Mouse (Mus musculus) bone marrow macrophage, adult 2 months (primary cell): ENCODE results near the gene Olfr60.

ENCODE experiments used
- CTCF ChIP-seq: IDR thresholded peaks from 2 replicates; pipeline ENCODE4 v1.5.1; 2012; ENCODE audit warnings: low read depth, mild to moderate bottlenecking, low read length, moderate library complexity
- POLR2A ChIP-seq: IDR thresholded peaks from 2 replicates; pipeline ENCODE4 v1.6.1; 2012; ENCODE audit warnings: mild to moderate bottlenecking, low read depth, low read length, borderline replicate concordance

DNA sequence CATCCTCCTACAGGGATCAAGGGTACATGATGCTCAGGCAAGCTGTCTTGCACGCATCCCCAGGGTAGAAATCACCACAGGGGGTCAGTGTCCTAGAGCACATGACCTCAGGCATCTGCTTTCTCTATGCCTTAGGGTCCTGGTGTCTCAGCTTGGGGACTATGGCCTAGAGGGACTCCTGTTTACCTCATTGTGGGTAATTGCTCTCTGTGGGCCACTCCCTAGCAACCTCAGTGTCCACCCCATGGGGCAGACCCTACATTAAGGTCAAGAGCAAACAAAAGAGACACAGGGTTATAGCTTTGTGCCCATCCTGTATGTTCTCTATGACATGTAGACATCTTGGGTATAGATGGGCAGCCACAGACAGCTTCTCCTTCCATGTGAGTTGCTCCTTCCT, 40.9 kb downstream of the Olfr60 start, which contains the start of gene Olfr525:
- TF ChIP-seq CTCF (no peak), POLR2A (no peak)
